In genomic region chr5:47983746-47984583, GRCm38 (mm10) we compare ENCODE assay signal across 8 mouse cellular contexts. TPM values are rescaled to one million over a fixed set of nuclear protein-coding genes. Genes with fewer than 3 reads are reported as not detected.
DNase-seq lines count a peak whose midpoint lies in the region; ATAC-seq lines count a peak whose summit lies in the region.

No protein-coding gene starts in this region.

- peak overlapping the region; percentile 73; the same call in 1 of the 2 replicates for H3K27ac ChIP-seq in embryonic facial prominence, embryonic 15.5 days (replicated peaks)
- H3K27ac ChIP-seq in hindbrain, embryonic 10.5 days, result peak overlapping the region; percentile 93
- peak overlapping the region; percentile 86 for H3K27ac ChIP-seq in midbrain, embryonic 12.5 days (replicated peaks)

- no peaks in the 10 kb centered on the region for H3K36me3 ChIP-seq in embryonic facial prominence, embryonic 15.5 days
- H3K36me3 ChIP-seq in hindbrain, embryonic 10.5 days, result no peaks in the 10 kb centered on the region
- H3K36me3 ChIP-seq in midbrain, embryonic 12.5 days, result no peaks in the 10 kb centered on the region

- intact Hi-C loops in left cerebral cortex, postnatal 4 days (cut with DNase I), result loop anchor here (10.0 kb wide), 2 partner anchors 969 to 1539 kb away; no protein-coding TSS in a partner anchor

- peak overlapping the region; percentile 58 for H3K9ac ChIP-seq in embryonic facial prominence, embryonic 15.5 days
- peak overlapping the region; percentile 78 for H3K9ac ChIP-seq in midbrain, embryonic 12.5 days (replicated peaks)

- DNase-seq in urinary bladder, postnatal 25 days (ENCODE audit: low spot score), result peak; percentile 9
- DNase-seq in urinary bladder, postnatal 10 days (ENCODE audit: low spot score), result no peak
- peak; percentile 72 for DNase-seq in hindbrain, embryonic 10.5 days (ENCODE audit: low spot score)
- DNase-seq in left cerebral cortex, postnatal 4 days, result peak; percentile 28
- DNase-seq in testis, postnatal 14 days (ENCODE audit: low spot score), result peak; percentile 19
- DNase-seq in spleen, adult 12 weeks (ENCODE audit: low spot score), result no peak

- H3K27me3 ChIP-seq in embryonic facial prominence, embryonic 15.5 days, result peaks cover 18% of the 10 kb centered on the region
- H3K27me3 ChIP-seq in hindbrain, embryonic 10.5 days (ENCODE audit: insufficient read depth, poor library complexity, severe bottlenecking), result peaks cover 24% of the 10 kb centered on the region; the same call in 1 of the 2 replicates
- H3K27me3 ChIP-seq in midbrain, embryonic 12.5 days, result peaks cover 28% of the 10 kb centered on the region

- H3K4me3 ChIP-seq in embryonic facial prominence, embryonic 15.5 days (replicated peaks), result peak overlapping the region; percentile 66
- H3K4me3 ChIP-seq in hindbrain, embryonic 10.5 days, result peak overlapping the region; percentile 83
- H3K4me3 ChIP-seq in midbrain, embryonic 12.5 days, result peak overlapping the region; percentile 73

- ATAC-seq in embryonic facial prominence, embryonic 15.5 days (ENCODE audit: insufficient number of reproducible peaks, low FRiP score, low TSS enrichment, low read depth), result 0 out of 2 replicates have a peak, but pooled peaks have one; percentile 16
- ATAC-seq in midbrain, embryonic 12.5 days (ENCODE audit: low FRiP score, low read depth), result peak; percentile 2

- peaks cover 22% of the 10 kb centered on the region for H3K4me1 ChIP-seq in embryonic facial prominence, embryonic 15.5 days
- peaks cover 57% of the 10 kb centered on the region for H3K4me1 ChIP-seq in hindbrain, embryonic 10.5 days (replicated peaks)
- peaks cover 40% of the 10 kb centered on the region for H3K4me1 ChIP-seq in midbrain, embryonic 12.5 days

- H3K9me3 ChIP-seq in embryonic facial prominence, embryonic 15.5 days (replicated peaks), result no peaks in the 10 kb centered on the region
- H3K9me3 ChIP-seq in hindbrain, embryonic 10.5 days, result no peaks in the 10 kb centered on the region
- H3K9me3 ChIP-seq in midbrain, embryonic 12.5 days, result no peaks in the 10 kb centered on the region

- WGBS in embryonic facial prominence, embryonic 15.5 days, result 1% methylated on average over 38 of the region's 38 CpGs
- under 1% methylated on average over 38 of the region's 38 CpGs for WGBS in hindbrain, embryonic 10.5 days
- WGBS in midbrain, embryonic 12.5 days, result 1% methylated on average over 38 of the region's 38 CpGs

- H3K4me2 ChIP-seq in embryonic facial prominence, embryonic 15.5 days (replicated peaks), result peak overlapping the region; percentile 93
- H3K4me2 ChIP-seq in midbrain, embryonic 12.5 days (replicated peaks), result peak overlapping the region; percentile 97

RNA-seq across cellular contexts. Expression of gene Slit2, which starts 1.0 kb away (rescaled TPM):
- polyA plus RNA-seq in embryonic facial prominence, embryonic 15.5 days (2015; fragmentation: Nextera tagmentation; extraction: Ambion mirVana), result 23.1 and 26.2 TPM in 2 replicates
- 43.1 and 55.8 TPM in 2 replicates for polyA plus RNA-seq in hindbrain, embryonic 10.5 days (2016; fragmentation: Nextera tagmentation; extraction: Ambion mirVana)
- total RNA-seq in left cerebral cortex, postnatal 4 days (2021), result 10 to 100 TPM; 37.3 to 38.7 TPM
- polyA plus RNA-seq in midbrain, embryonic 12.5 days (2016; fragmentation: Nextera tagmentation; extraction: Ambion mirVana), result 48.3 and 56.9 TPM in 2 replicates

Comparison
In these comparisons a context has a peak if more than half of its experiments do, and no peak if none do; other contexts are left out.
1. DNase-seq: peak in urinary bladder, postnatal 25 days (single experiment), hindbrain, embryonic 10.5 days (single experiment), left cerebral cortex, postnatal 4 days (single experiment) and testis, postnatal 14 days (single experiment); none in urinary bladder, postnatal 10 days (single experiment) and spleen, adult 12 weeks (single experiment).
2. Peak in every context shown above with its lines, with median percentiles within 50 percentile points of each other: H3K27ac ChIP-seq and H3K4me3 ChIP-seq.